Mouse (Mus musculus) heart, postnatal 0 days (tissue): ENCODE measurements at regions not wholly inside any gene's neighbourhood (a gene's known extent, or its start where the extent isn't known, plus 50 kb on each side); places are given as distances from the start of the nearest gene placed in this dataset.

Source experiments
- CTCF ChIP-seq: IDR thresholded peaks from 2 replicates; pipeline ENCODE4 v1.5.1; 2016; ENCODE audit warnings: antibody characterized with exemption, control low read depth, low read depth
- EP300 ChIP-seq: IDR thresholded peaks from 2 replicates; pipeline ENCODE4 v1.6.1; 2016; ENCODE audit warnings: antibody characterized with exemption, low read depth

DNA sequence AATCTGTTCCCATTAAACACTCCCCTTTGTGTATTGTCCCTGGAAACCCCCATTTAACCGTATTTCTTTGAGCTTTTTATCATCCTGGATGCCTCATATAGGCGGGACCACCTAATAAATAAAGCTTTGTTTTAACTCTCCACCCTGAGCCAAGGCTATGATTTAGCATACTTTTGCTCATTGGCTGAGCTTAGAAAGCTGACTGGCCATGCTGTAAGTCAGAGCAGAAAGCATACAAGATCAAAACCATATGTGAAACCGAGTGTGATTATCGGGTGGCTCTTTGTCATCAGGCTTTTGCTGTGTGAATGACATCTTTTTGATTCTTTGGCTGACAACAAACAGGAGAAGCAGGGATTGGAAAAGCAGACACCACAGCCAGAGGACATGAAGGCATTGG, 85.2 kb upstream of the Got2 start:
- TF ChIP-seq CTCF (no peak), EP300 (no peak)
